Mouse (Mus musculus) mesoderm, embryonic 11.5 days (tissue): ENCODE data around the gene Vsir.

Experiments
- DNase-seq: peaks from one replicate; pipeline ENCODE4 v3.0.0-alpha.2; 2012; ENCODE audit warnings: low read depth, low spot score

Vsir gene

DNA sequence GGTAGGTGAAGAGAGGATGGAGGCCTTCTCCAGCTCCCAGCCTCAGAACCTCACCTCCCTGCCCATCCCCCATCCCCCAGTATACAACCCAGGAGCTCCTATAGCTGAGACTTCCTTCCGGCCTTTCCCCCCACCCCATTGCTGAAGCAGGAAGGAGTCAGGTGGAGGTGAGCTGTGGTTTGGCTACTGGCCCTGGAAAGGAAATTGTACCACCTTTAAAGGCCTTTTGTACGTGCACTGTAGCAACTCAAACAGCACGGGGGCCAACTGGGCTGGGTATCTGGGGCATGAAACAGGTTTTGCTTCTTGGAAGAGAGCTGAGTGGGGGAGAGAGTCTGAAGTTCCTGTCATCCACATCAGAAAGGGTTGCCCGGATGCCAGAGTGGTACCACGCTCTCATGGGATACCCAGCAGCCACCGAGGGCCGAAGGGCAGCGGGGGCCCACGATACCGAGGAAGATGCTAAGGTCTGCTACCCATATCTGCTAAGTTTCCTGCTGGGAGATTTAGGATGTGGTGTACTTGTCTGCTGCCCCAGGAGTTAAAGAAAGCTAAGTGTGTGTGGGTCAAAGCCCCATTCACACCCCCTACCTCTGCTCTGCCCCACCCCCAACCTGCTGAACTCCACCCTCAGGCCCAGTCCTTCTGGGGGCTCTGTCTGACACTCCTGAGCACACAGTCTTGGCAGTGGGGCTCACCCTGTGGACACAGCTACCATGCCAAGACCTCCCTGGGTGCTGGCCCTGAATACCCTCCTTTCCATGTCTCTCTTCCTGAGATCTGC lies 34.7 kb downstream of the Vsir start:
- no peak for DNase-seq

DNA sequence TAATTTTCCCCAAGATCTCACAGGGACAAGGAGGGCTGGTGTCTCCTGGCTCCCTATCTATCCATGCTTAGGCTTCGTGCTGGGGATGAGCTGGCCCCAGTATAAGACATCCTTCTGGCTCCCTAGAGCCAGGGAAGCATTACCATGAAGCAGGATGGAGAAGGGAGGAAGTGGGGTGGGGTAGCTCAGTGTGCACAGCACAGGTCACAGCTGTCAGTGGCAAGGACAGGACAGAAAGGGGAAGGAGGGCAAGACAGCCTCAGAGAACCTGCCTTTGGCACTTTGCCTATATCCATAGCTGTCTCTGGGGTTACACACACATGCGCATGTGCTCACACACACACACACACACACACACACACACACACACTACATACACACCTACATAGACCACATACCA lies 41.7 kb downstream of the Vsir start:
- no peak for DNase-seq

DNA sequence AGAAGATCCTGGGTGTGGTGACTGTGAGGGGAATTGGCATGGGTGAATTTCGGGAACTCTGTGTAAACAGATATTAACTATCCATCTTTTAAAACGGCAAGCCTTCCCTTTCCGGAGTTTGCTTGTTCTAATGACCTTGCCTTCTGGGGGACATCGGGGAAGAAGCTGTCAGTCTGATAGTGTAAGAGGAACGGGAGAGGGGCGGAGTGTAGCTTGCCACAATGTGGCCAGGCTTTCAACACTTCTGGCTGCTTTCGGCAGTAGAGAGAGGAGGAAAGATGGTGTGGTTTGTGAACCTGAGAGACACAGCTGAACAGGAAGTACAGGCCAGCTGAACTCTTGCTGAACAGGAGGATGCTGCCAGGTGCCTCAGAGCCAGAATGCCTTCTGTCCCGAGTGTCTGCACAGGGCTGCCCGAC lies 42.8 kb downstream of the Vsir start:
- DNase-seq, result no peak

DNA sequence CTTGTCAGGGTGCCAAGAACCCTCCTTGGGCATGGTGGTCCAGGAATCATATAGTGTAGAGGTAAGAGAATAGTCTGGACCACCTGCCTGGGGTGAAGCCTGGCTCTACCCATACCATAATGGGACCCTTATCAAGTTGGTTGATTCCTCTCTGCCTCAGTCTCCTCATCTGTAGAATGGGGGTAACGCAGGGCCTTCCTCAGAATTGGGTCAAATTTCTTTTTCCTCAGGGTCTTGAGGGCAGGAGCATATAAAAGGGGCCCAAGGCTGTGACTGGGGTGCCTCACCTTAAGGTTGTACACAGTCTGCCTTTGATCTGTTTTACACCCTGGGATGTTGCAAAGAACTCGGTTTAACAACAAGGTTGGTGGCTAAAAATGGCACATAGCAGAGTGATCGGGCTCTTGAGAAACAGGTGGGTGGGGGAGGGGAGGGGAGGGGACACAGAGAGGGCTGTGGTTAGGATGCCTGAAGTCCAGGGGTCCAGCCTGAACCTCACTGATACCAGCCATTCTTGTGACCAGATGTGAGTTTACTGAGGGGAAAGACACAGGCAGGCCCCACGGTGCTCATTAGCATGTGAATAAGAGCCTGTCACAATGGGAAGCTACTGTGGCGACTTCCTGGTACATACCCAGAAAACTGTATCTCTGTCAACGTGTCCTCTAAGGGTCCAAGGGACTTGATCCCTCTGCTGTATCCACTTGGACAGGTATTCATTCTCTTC lies 43.7 kb downstream of the Vsir start:
- no peak for DNase-seq

DNA sequence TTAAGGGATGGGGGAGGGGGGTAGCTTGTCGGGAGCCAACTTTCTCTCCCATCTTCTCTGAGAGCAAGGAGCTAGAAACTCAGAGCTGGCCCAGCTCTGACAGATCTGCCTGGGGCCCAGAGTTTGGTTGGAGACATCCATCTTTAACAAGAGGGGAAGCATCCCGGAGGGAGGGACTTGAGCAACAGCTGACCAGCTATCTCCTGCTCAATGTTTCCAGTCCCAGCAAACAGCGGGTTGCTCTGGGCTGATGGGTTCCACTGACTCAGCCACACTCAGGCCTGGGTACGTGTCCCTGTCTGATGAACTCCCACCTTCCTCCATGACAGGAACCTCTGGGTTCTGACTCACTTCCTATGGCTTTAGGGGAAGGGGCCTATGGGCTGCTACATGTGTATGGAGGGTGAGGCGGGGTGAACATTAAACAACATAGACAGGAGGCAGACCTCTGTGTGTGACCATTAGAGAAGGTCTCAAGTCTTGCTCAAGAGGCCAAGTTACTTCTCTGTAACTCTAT lies 44.3 kb downstream of the Vsir start:
- DNase-seq, result no peak

DNA sequence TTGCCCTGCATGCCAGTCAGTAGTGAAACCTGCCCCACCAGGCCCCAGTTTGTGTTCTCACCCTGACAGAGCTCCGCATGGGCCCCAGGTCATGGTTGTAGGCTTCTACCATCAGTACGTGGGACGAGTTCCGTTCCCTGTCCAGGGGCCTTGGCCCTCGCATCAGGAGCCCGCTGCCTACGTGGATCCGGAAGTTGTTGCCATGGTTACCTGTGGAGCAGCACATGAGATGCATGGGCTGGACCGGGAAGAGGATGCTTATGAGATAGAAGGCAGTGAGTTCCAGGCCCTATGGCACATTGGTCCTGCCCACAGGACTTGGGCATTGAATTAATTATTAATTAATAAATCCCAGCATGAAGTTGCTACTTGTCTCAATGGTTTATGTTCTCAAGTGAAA lies 45.0 kb downstream of the Vsir start:
- DNase-seq, result no peak

DNA sequence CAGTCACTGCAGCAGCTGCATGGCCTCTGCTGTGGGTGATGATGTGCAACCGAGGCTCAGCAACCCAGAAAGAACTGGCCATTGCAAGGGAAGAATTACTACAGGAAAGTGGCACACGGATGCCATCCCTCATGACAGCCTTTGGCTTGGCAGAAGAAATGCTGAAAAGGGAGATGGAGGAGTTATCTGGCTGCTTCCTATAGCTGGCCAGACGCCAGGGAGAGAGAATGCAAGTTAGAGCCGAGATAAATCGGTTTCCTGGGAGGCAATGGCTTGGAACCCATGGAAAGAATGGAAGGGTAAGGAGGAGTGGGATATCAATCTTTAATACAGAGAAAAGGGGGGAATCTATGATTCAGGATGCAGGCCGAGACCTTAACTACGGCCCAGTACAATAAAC lies 48.3 kb downstream of the Vsir start:
- no peak for DNase-seq

DNA sequence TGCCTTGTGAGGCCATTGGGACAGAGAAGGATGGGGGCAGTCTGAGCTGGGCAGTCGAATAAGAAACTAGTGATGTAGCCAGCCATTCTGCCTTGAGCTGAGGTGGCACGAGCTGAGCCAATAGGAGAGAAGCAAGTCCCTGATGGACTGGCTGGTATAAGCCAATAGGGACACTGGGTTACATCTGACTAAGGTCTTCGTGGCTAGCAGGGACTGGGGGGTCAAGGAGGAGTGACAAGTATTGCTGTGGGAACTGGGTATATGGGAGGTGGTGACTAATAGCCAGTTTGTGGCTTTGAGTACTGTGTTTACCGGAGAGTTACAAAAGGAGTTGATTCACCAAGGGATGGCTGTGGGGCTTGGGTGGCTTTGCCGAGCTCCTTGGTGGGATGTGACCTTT lies 49.0 kb downstream of the Vsir start:
- DNase-seq, result no peak

DNA sequence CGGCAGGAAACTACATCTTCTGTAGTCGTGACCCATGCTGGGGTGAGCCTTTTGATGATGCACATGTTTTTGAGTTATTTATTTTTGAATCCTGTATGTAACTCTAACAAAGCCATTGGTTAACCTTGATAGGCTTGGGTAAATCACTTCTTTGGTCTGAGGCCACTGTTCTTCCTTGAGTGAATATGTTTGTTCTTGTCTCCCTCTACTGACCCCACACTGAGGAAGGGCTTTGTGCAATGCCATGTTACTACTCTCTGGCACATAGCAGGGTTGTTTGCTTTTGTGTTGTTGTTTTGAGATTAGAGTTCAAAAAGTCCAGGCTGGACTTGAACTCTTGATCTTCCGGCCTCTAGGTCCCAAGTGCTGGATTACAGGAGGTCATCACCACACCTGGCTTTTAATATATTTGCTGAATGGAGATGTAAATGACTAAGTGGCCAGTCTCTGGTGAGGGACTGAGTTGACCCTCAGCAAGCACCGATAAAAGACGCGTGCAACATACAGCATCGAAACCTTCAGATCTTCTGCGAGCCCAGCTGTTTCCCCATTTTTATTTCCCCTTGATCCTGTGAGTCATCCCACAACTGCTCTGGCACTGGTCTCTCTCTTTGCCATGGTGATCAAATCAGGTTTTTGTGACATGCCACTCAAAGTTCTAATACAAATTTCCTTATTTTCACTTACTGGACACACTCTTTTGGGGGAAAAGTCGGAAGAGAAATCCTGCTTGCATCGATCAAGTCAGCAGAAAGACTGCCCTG lies 51.6 kb downstream of the Vsir start:
- DNase-seq, result no peak

DNA sequence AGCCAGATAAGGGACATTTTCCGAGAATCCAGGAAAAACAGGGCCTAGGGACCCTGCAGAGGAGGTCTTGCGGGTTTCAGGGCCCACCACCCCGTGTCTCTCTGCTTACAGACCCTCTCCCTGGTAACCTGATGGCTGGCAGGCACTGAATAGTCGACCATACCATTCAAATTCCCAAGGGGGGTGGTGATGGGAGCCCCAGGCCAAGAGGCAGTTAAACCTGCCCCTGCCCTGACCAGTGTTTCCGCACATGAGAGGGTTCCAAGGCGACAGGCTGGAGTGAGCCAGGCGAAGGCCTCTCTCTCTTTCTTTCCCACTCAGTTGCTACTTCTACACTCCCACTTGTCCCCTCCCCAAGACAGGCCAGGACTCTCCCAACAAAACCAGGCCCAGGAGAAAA lies 52.8 kb downstream of the Vsir start, which contains the start of gene Gm17455:
Gene Gm17455 (plus strand): TSS at position 278 of the 400 bp plus-strand sequence.
- no peak for DNase-seq

DNA sequence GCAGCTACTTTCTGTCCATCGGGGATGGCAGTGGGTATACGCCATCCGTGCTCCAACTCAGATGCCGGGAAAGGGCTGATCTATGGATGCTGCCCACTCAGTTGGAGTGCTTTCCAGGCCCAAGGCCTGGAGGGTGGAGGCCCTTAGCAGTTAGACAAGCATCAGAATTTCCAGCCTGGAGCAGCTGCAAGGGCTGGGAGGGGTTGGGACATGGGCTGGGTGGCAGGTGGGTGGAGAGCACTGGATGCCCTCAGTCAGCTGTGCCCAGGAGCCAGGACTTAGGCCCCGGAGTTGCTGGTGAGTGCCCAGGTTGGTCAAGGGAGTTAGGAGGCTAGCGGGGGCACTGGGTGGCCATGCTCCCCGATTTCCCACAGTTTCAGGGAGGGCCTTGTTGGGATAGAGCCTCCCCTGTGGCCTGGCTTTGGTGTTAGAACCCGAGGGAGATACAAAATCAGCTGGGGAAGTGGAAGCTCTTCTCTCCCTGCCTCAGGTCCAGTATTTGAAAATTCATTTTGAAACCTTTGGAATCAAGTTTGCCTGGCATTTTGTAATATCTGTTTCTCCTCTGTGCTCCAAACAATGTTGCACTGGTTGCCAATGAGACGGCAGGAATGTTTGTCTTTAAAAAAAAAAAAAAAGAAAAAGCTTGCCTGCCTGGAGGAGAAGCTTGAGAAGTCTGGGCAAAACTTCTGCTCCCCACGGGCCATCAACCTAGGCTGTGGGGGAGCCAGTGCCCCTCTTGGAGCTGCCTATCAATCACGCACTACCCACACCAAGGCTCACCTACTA lies 54.0 kb downstream of the Vsir start:
- DNase-seq, result no peak

DNA sequence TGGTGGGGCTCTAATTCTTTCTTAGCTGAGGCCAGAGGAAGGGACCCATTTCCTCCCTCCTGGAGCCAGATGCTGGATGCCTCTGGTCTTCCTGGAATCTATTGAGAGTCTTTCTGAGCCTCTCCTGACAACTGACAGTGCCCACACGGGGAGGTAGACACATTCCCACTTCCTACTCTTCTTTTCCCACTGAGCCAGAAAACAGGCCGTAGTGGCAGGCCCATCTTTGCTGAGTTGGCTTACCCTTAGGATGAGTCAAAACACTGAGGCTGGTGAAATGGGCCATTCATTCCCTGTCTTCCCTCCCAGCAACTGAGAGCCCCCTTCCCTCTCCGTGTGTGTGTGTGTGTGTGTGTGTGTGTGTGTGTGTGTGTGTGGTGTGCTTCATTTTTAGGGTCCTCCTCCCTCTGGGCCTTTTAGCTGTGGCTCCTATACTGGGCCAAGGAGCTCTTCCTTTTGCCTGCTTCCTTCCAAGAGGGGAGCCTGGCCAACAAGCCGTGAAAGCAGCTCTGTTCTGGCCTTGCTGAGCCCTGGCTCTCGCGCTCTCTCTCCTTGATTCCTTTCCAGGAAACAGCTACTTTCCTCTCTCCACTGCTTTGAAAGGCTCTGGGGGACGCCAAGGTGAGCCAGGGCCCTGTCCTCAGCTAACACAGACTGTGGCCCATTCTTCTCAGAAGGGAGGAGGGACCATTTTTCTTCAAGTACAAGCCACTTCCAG lies 59.0 kb downstream of the Vsir start:
- no peak for DNase-seq

DNA sequence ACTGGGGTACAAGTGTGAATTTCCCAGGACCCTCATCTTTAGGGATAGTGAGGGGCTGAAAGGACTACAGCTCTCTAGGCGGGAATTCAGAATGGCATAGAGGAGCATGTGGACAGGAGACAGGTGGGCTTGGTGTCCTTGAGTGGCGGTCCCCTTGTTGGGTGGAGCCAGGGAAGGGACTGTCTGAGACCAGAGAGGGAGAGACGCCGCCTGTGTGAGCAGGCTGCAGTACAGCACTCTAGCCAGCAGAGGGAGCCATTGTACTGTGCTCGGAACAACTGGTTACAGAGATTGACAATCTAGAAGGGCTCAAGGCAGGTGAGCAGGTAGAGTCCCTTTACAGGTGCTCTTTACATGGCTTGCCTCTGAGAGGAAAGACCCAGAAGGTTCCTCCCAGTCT lies 61.2 kb downstream of the Vsir start:
- peak; percentile 71 for DNase-seq

DNA sequence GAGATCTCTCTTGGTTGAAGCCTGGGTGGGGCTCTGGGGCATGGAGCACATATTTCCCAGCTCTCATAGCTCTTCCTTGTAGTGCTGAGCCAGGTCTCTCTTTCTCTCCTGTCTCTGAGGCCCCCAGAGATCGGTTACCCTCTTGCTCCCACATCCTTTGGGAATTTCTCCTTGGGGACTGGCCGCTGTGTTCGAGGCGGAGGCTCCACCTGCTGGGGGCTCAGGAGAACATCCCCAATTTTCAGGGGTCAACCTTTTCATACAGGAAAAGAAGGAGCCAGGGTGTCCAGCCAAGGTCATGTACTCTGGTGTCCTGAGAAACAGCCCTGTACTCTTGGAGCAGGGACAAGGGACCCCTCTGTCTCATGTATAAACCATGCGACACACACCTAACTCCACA lies 65.1 kb downstream of the Vsir start:
- DNase-seq, result peak; percentile 30

DNA sequence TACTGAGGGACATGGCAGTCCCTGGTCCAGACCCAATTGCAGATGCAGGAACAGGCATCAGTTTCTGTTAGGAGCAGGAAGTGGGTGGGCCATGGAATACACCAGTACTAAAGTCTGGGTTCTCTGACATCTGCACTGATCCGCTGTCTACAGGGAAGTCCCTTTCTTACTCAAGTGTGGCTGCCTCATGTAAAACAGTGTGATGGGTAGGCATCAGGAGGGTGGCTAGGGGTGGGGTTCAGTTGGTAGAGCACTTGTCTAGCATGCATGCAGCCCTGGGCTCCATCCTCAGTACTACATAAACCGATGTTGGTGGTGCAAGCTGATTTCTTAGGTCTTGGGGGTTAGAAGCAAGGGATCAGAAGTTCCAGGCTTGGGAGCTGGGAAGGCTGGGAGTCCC lies 67.1 kb downstream of the Vsir start:
- no peak for DNase-seq

DNA sequence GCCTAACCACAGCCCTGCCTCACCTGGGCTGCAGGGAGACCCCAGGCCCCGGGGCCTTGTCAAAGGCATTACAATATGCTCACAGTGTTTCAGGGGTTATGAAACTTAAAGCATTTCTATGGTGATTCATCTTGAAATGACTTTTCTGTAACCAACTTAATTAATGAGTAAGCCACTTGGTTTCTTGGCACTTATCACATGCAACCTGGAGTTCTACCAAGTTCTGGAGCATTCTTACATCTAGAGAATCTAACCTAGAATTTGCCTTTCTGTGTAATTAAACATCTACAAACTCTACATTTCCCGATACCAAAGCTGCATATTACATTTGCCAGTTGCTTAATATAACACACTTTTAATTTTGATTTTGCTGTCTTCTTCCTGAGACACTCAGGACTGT lies 70.4 kb downstream of the Vsir start:
- no peak for DNase-seq

DNA sequence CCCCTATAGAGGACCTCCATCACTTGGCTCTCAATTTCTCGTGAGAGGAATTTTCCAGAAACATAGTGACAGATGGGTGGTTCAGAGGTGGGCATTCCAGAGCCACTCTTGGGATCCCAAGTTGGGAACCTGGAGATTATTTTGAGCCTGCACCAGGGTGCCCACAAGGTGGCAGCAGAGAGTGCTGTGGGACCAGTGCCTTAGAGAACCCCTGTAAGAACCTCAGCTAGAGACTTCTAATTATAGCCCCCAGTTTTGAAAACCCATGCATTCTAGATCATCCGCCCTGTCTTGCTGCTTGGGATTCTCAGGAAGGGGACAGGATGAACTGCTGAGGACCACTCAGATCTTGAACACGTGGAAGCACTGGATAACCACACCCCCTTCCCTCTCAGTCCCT lies 71.5 kb downstream of the Vsir start:
- DNase-seq, result peak; percentile 81

DNA sequence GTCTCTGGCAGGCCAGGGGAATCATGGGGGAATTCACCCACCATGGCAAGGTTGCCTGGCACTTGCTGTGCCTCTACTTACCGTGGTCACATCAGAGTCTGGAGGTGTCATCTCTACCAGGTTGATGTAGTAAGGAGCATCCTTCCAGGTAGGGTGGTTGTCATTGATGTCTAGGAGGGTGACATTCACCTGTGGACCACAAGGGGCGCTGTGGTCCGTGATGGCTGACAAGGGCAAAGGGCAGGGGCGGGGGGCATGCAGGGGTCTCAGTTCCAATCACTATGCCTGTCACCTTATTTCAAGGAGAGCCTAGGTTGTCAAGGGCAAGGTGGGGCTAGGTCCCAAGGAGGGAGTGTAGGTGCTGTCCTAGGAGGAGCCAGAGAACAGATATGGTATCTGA lies 73.0 kb downstream of the Vsir start:
- DNase-seq, result no peak
